Mouse (Mus musculus) heart, adult 2 months (tissue): Measurements from ENCODE around the gene Col26a1. TPM values are rescaled to one million over a fixed set of nuclear protein-coding genes. Genes with fewer than 3 reads are reported as not detected.

Experiments
- DNase-seq, 2 experiments: peaks; one replicate each; pipeline ENCODE4 v3.0.0; 2021
- H3K27ac ChIP-seq: fragments of 200-600 bp; 2 replicates; pipeline ENCODE4 v1.8.1; 2022
- H3K27me3 ChIP-seq: fragments of 200-500 bp; 2 replicates; pipeline ENCODE4 v1.6.1; 2012; ENCODE audit warnings: mild to moderate bottlenecking, low read length, inconsistent platforms, mixed read lengths; ENCODE audit not compliant: control insufficient read depth, insufficient read depth
- H3K36me3 ChIP-seq: fragments of 200-500 bp; 2 replicates; pipeline ENCODE4 v1.6.1; 2012; ENCODE audit warnings: low read length, inconsistent platforms; ENCODE audit not compliant: control insufficient read depth, insufficient read depth
- H3K4me1 ChIP-seq: fragments of 200-500 bp; 2 replicates; pipeline ENCODE4 v1.6.1; 2011; ENCODE audit warnings: low read length; ENCODE audit not compliant: control insufficient read depth, insufficient read depth
- H3K4me3 ChIP-seq: fragments of 200-600 bp; 2 replicates; pipeline ENCODE4 v1.8.1; 2022
- H3K79me2 ChIP-seq: fragments of 200-500 bp; replicated peaks from 2 replicates; pipeline ENCODE4 v1.6.1; 2012; ENCODE audit warnings: mild to moderate bottlenecking, inconsistent platforms, low read length, moderate library complexity, mixed read lengths; ENCODE audit not compliant: control insufficient read depth, insufficient read depth
- H3K9ac ChIP-seq: fragments of 200-500 bp; 2 replicates; pipeline ENCODE4 v1.6.1; 2012; ENCODE audit warnings: low read depth, mild to moderate bottlenecking, control low read depth, inconsistent platforms, low read length, mixed read lengths
- CTCF ChIP-seq: fragments of 200-600 bp; IDR thresholded peaks from 2 replicates; pipeline ENCODE4 v1.8.1; 2022; ENCODE audit warnings: antibody characterized with exemption, mild to moderate bottlenecking, moderate library complexity
- EP300 ChIP-seq: fragments of 200-500 bp; IDR thresholded peaks from 2 replicates; pipeline ENCODE4 v1.6.1; 2011; ENCODE audit warnings: low read depth, low read length, control low read depth; ENCODE audit not compliant: insufficient read depth
- POLR2A ChIP-seq: fragments of 200-500 bp; IDR thresholded peaks from 2 replicates; pipeline ENCODE4 v1.6.1; 2011; ENCODE audit warnings: mild to moderate bottlenecking, low read depth, low read length, control low read depth; ENCODE audit not compliant: insufficient read depth
- WGBS: fragments of 180-500 bp; shearing (Covaris S2); methylation state at CpG from one replicate; pipeline ENCODE4 v1.1.7; 2018; 5-methylcytosine and 5-hydroxymethylcytosine counted together
- intact Hi-C: fragments of 180-260 bp; cut with DNase I; formaldehyde crosslinking; loops from one replicate; pipeline ENCODE4 v1.15.1; 2025
- polyA plus RNA-seq: library from polyadenylated mRNA; depleted of rRNA; stranded (reverse); fragments of >200 nt; gene quantifications from 2 replicates; pipeline ENCODE4 v1.2.3, GENCODE M21; 2012
- total RNA-seq, 2 experiments: library from RNA; stranded (reverse); gene quantifications; 2 replicates each; pipeline ENCODE4 v1.2.3; 2021

Col26a1 gene
- total and polyA plus RNA-seq, 3 experiments: 0.26 to 1.3 (median 0.32) TPM

GRCm38 (mm10) chr5:136821971-136822370, 61.0 kb downstream of the Col26a1 start:
- no peak for DNase-seq
- intact Hi-C loops: no loop called here

GRCm38 (mm10) chr5:136820911-136821310, 62.1 kb downstream of the Col26a1 start:
- no peak overlapping the region for H3K27ac ChIP-seq
- no peaks in the 10 kb centered on the region for H3K79me2 ChIP-seq
- no peak for DNase-seq
- no peaks in the 10 kb centered on the region for H3K27me3 ChIP-seq
- H3K4me1 ChIP-seq: no peaks in the 10 kb centered on the region
- intact Hi-C loops: no loop called here
- no peaks in the 10 kb centered on the region for H3K36me3 ChIP-seq
- H3K4me3 ChIP-seq: no peak overlapping the region
- 88% methylated on average over 2 of the region's 2 CpGs for WGBS
- TF ChIP-seq CTCF (no peak), POLR2A (no peak), EP300 (no peak)
- no peak overlapping the region for H3K9ac ChIP-seq

More at GRCm38 (mm10) chr5:136821971-136822370, 61.0 kb downstream of the Col26a1 start:
- H3K27ac ChIP-seq: no peak overlapping the region
- no peaks in the 10 kb centered on the region for H3K27me3 ChIP-seq
- H3K79me2 ChIP-seq: no peaks in the 10 kb centered on the region
- 86% methylated on average over 8 of the region's 8 CpGs for WGBS
- TF ChIP-seq CTCF (no peak), POLR2A (no peak), EP300 (no peak)
- no peak overlapping the region for H3K4me3 ChIP-seq
- no peaks in the 10 kb centered on the region for H3K4me1 ChIP-seq
- H3K9ac ChIP-seq: no peak overlapping the region
- no peaks in the 10 kb centered on the region for H3K36me3 ChIP-seq

- Histone ChIP-seq H3K27me3 (no peaks in the 10 kb centered on the region), H3K4me1 (no peaks in the 10 kb centered on the region), H3K27ac (no peak overlapping the region), H3K79me2 (no peaks in the 10 kb centered on the region), H3K9ac (no peak overlapping the region), H3K36me3 (no peaks in the 10 kb centered on the region), H3K4me3 (no peak overlapping the region)
- no peak for TF ChIP-seq CTCF
- no peak for TF ChIP-seq POLR2A
- TF ChIP-seq EP300: no peak
- intact Hi-C loops: no loop called here
- no peak for DNase-seq
- 60% methylated on average over 11 of the region's 11 CpGs for WGBS
Observed at GRCm38 (mm10) chr5:136819686-136820085, 63.3 kb downstream of the Col26a1 start.

DNA sequence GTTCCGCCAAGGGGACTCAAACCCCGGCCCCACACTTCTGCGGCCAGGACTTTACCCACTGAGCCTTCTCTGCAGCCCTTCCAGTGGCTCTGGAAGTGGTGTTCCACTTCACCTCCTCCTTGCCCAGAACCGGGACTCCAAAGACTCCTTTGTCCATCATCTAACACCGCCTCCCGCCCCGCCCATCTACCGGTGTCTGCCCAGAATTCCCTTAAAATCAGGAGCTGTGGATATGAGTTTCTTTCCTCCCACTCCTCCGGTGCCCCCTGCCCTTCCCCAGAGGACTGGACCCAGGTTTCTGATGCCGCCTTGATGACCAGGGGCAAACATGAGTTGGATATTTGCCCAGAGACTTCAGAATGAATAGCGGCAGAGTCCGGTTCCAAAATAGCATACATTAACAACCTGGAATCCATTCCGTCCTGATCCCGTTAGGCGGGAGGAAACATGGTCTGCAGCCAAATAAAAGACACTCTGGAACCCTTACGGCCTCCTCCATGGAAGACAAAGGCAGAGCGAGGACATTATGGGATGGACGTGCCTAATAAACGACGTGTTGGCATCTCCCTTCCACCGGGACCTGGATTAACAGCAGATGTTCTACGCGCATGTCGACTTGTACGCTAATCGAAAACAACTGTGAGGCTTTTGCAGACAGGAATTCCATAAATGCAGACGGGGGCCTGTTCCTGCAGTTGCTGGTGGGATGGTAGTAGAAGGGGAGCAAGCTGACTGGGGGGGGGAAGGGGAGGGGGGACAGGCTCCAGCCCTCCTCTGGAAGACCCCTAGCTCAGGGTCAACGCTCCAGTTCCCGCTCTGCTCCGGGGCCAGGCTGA, 72.3 kb downstream of the Col26a1 start:
- H3K27ac ChIP-seq: no peak overlapping the region
- no peaks in the 10 kb centered on the region for H3K36me3 ChIP-seq
- no peak overlapping the region for H3K9ac ChIP-seq
- H3K4me3 ChIP-seq: no peak overlapping the region
- H3K4me1 ChIP-seq: no peaks in the 10 kb centered on the region
- WGBS: 40% methylated on average over 30 of the region's 30 CpGs
- DNase-seq: no peak
- TF ChIP-seq CTCF: no peak
- no peak for TF ChIP-seq EP300
- TF ChIP-seq POLR2A: no peak
- no peaks in the 10 kb centered on the region for H3K27me3 ChIP-seq
- no peaks in the 10 kb centered on the region for H3K79me2 ChIP-seq
- intact Hi-C loops: no loop called here

GRCm38 (mm10) chr5:136806379-136807056, 76.5 kb downstream of the Col26a1 start:
- Histone ChIP-seq H3K27me3 (no peaks in the 10 kb centered on the region), H3K27ac (no peak overlapping the region), H3K36me3 (no peaks in the 10 kb centered on the region), H3K79me2 (no peaks in the 10 kb centered on the region), H3K4me1 (no peaks in the 10 kb centered on the region), H3K9ac (no peak overlapping the region), H3K4me3 (no peak overlapping the region)
- intact Hi-C loops: no loop called here
- 47% methylated on average over 16 of the region's 16 CpGs for WGBS
- no peak for DNase-seq
- TF ChIP-seq CTCF (no peak), EP300 (no peak), POLR2A (no peak)

DNA sequence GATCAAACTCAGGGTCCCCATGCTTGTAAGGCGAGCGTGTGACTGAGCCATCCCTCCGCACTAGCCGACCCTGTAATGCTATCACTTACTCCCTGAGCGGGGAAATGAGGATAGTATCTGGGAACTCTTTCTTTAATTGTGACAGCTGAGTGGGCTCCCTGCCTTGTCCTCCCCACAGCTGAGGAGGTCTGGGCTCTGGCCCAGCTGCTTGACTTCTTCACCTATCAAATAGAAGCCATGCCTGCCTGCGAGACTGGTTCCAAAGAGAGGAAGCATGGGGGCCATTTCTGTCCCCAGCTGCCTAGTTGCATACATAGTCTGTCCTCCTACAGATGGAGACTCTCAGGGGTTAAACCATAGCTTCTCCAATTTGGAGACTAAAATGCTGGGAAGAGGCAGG, 78.0 kb downstream of the Col26a1 start:
- TF ChIP-seq POLR2A (no peak), EP300 (no peak)
- DNase-seq: no peak
- Histone ChIP-seq H3K27ac (no peak overlapping the region), H3K27me3 (no peaks in the 10 kb centered on the region), H3K4me1 (no peaks in the 10 kb centered on the region), H3K36me3 (no peaks in the 10 kb centered on the region), H3K4me3 (no peak overlapping the region), H3K79me2 (no peaks in the 10 kb centered on the region), H3K9ac (no peak overlapping the region)
- intact Hi-C loops: no loop called here
- 51% methylated on average over 6 of the region's 6 CpGs for WGBS
